Mouse (Mus musculus): ENCODE measurements around the gene Timm17b. TPM values are rescaled to one million over a fixed set of nuclear protein-coding genes. Genes with fewer than 3 reads are reported as not detected.
A peak's percentile ranks its signal among the peaks of the same experiment; 100 is the strongest.

The Timm17b gene
- 158 and 169 TPM in 2 replicates for polyA plus RNA-seq (2015; fragmentation: Nextera tagmentation; extraction: Ambion mirVana)

DNA sequence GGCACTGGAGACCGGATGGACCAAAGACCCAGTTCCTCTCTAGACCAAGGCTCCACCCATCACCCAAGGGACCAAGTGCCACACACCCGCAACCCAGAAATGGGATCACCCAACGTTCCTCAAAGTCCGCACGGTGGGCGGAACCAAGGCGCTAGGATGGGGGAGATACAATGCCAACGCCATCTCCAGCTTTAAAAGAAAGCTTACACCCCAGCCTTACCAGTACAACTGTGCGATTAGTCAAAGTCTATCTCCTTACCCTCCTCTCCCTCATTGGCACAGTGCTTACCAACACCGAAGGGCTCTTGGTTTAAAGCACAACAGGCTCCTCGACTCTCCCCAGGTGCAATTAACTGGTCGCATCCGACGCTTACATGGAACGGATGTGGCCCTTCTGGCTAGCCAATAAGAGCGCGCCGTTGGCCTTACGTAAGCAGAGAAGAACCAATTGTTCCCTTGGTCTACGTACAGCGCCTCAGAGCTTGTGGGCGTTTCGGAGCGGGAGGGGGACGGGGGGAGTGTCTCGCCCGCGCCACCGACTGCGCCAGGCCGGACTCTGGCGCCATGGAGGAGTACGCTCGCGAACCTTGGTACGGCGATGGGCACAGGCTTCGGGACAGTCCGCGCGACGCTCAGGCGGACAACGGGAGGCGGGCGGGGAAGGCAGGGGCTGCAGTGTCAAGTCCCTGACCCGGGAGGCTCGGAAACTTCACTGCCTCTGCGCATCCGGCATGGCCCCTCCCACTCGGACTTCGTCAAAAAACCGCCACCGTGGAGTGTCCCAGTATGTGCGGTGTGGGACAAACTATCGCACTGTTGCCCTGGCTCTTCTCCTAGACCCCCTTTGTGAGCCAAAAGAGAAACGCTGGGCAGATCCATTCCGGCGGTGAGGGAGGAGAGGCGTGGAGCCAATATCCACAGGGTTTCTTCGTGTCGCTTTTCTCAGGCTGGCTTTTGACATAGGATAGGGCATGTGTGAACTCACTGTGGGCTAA lies at the start of gene Timm17b, which contains the start of gene Pqbp1:
Gene Timm17b, plus strand, starts transcription at position 478 of the 995 bp plus-strand sequence.
Gene Pqbp1, minus strand, starts transcription at position 390 of the 995 bp plus-strand sequence.
- no peaks in the 10 kb centered on the region for H3K9me3 ChIP-seq (replicated peaks)
- 20% methylated on average over 62 of the region's 62 CpGs for WGBS
- peak within 1 kb of the TSS; percentile 49 for H3K4me2 ChIP-seq (replicated peaks)
- peak within 1 kb of the TSS; percentile 59 for H3K4me3 ChIP-seq (replicated peaks)
- H3K27ac ChIP-seq (replicated peaks), result peak within 1 kb of the TSS; percentile 88
- H3K27me3 ChIP-seq, result no peaks in the 10 kb centered on the region
- peak; percentile 98 for ATAC-seq (ENCODE audit: insufficient number of reproducible peaks, low FRiP score, low TSS enrichment, low read depth)
- H3K4me1 ChIP-seq, result no peaks in the 10 kb centered on the region
- peaks cover 15% of the 10 kb centered on the region; the same call in 1 of the 2 replicates for H3K36me3 ChIP-seq
- H3K9ac ChIP-seq, result peak within 1 kb of the TSS; percentile 33

DNA sequence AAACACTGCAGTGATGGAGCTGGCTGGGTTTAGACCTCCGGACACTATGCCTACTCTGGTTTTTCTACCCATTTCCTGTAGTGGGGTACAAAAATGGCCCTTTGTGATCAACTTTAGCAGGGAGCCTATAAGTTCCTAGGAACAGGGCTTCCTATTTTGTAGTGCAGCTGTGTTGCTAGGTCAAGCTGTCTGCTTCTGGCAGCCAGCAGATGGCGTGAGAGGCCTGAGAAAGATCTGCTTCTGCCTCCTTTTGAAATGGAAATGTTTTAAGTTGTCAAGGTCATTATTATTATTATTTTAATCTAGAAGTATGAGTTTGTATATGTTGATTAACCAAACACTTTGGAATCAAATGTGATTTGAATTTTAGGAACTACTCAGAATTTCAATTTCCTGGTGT lies 44.6 kb upstream of the Timm17b start:
- H3K36me3 ChIP-seq, result no peaks in the 10 kb centered on the region
- no peak overlapping the region for H3K9ac ChIP-seq
- H3K9me3 ChIP-seq (replicated peaks), result no peaks in the 10 kb centered on the region
- H3K4me1 ChIP-seq, result no peaks in the 10 kb centered on the region
- no peak overlapping the region for H3K4me3 ChIP-seq (replicated peaks)
- no peak for ATAC-seq (ENCODE audit: insufficient number of reproducible peaks, low FRiP score, low TSS enrichment, low read depth)
- 50% methylated on average over 2 of the region's 2 CpGs for WGBS
- no peaks in the 10 kb centered on the region for H3K27me3 ChIP-seq
- no peak overlapping the region for H3K27ac ChIP-seq (replicated peaks)
- H3K4me2 ChIP-seq (replicated peaks), result no peak overlapping the region

DNA sequence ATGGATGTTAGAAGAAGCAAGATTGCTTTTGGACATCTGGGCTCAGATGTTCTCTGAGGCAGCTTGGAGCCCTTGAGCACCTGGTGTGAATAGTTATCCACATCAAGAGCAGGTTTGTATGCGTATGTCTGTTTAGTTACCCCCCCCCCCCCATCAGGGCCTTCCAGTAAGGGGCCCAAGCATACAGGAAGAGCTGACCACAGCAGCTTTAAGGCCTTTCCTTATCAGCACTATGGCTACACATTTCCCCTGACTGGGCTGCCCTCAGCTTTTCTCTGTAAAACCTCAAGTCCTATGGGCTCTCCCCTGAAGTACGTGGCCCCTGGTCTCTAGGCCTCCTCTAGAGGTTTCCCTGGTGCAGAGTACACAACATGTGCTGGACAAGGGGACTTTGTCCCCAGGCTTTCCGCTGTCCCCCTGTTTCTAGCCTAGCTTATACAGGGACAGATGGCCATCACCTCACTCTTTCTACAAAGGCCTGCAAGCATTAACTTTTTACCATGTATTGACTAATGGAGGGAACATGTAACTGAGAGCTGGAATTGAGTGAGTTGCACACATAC lies 39.9 kb upstream of the Timm17b start:
- Histone ChIP-seq H3K27me3 (no peaks in the 10 kb centered on the region), H3K4me2 (replicated peaks) (no peak overlapping the region), H3K27ac (replicated peaks) (no peak overlapping the region), H3K4me1 (no peaks in the 10 kb centered on the region), H3K36me3 (no peaks in the 10 kb centered on the region), H3K4me3 (replicated peaks) (no peak overlapping the region), H3K9me3 (replicated peaks) (no peaks in the 10 kb centered on the region), H3K9ac (no peak overlapping the region)
- WGBS, result 90% methylated on average over 3 of the region's 3 CpGs
- ATAC-seq (ENCODE audit: insufficient number of reproducible peaks, low FRiP score, low TSS enrichment, low read depth), result no peak

DNA sequence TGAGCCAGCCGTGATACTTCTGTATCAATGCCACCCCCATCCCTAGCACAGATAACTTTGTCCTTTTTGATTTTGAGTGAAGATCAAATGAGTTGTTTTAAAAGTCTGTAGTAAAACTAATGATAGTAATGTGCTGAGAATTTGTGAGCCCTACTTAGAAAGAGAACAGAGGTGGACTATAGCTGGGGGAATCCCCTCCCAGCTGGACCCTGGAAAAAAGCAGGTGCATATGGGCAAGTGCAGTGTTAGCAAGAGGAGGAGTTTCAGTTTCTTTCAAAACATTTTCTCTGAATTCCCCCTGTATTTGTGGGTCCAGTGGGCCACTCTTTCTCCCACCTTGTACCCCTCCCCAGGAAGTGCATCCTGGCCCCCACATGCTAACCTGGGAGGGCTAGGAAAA lies 36.0 kb upstream of the Timm17b start:
- H3K4me3 ChIP-seq (replicated peaks), result no peak overlapping the region
- no peaks in the 10 kb centered on the region for H3K9me3 ChIP-seq (replicated peaks)
- no peak overlapping the region for H3K27ac ChIP-seq (replicated peaks)
- no peak overlapping the region for H3K9ac ChIP-seq
- no peaks in the 10 kb centered on the region for H3K27me3 ChIP-seq
- H3K4me2 ChIP-seq (replicated peaks), result no peak overlapping the region
- 96% methylated on average over 1 of the region's 1 CpGs for WGBS
- H3K4me1 ChIP-seq, result no peaks in the 10 kb centered on the region
- ATAC-seq (ENCODE audit: insufficient number of reproducible peaks, low FRiP score, low TSS enrichment, low read depth), result no peak
- H3K36me3 ChIP-seq, result no peaks in the 10 kb centered on the region

DNA sequence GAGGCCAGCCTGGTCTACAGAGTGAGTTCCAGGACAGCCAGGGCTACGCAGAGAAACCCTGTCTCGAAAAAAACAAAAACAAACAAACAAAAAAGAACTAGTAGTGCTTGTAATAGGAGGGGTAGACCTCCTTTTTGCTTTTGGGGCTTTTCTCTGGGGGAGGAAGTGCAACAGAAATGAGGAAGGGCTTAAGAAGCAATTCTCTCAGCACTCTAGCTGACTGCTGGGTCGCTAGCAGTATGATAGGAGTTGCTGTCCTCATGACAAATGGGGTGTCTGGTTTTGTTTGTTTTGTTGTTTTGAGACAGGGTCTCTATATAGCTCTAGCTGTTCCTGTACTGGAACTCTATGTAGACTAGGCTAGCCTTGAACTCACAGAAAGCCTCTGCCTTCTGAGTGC lies 34.6 kb upstream of the Timm17b start:
- no peaks in the 10 kb centered on the region for H3K4me1 ChIP-seq
- H3K36me3 ChIP-seq, result no peaks in the 10 kb centered on the region
- H3K9me3 ChIP-seq (replicated peaks), result no peaks in the 10 kb centered on the region
- no peak overlapping the region for H3K4me2 ChIP-seq (replicated peaks)
- 79% methylated on average over 3 of the region's 3 CpGs for WGBS
- no peak overlapping the region for H3K27ac ChIP-seq (replicated peaks)
- ATAC-seq (ENCODE audit: insufficient number of reproducible peaks, low FRiP score, low TSS enrichment, low read depth), result no peak
- no peak overlapping the region for H3K4me3 ChIP-seq (replicated peaks)
- H3K27me3 ChIP-seq, result no peaks in the 10 kb centered on the region
- H3K9ac ChIP-seq, result no peak overlapping the region

DNA sequence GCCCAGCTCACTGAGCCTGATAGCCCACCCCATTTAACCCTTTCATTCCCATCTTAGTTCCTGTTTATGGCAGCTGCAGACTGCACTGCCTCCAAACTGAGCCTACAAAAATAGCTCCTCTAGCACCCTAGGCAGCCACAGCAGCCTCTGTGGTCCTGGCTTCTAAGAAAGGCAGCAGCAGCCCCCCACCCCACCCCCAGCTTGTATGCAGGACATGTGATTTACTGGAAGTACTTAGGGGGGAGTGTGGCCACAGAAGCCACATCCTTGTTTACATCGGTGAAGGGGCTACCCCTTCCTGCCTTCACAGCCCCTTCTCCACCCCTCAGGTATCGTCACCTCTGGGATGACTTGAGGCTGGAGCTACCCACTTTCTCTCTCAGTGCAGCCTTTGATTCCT lies 33.8 kb upstream of the Timm17b start:
- 44% methylated on average over 2 of the region's 2 CpGs for WGBS
- ATAC-seq (ENCODE audit: insufficient number of reproducible peaks, low FRiP score, low TSS enrichment, low read depth), result no peak
- H3K36me3 ChIP-seq, result no peaks in the 10 kb centered on the region
- no peak overlapping the region for H3K4me3 ChIP-seq (replicated peaks)
- H3K27me3 ChIP-seq, result no peaks in the 10 kb centered on the region
- H3K9me3 ChIP-seq (replicated peaks), result no peaks in the 10 kb centered on the region
- no peak overlapping the region for H3K9ac ChIP-seq
- H3K4me2 ChIP-seq (replicated peaks), result no peak overlapping the region
- no peaks in the 10 kb centered on the region for H3K4me1 ChIP-seq
- H3K27ac ChIP-seq (replicated peaks), result no peak overlapping the region

DNA sequence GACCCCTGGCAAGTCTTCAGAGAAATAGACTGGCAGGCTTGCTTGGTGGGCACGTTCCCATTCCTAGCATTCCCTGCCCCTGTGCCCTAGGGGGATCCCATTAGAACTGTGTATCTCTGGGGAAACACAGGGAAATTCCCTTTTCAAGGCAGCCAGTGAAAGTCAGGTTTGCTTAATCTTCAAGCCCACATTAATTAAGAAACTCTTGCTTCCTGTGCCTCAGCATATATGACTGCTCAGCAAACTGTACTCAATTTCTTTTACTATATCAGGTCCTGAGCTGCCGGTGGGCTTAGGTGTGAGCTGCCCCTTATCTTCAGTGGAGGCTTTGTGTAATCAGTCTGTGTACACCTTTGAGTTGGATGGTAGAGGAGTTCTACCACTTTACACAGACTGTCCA lies 33.4 kb upstream of the Timm17b start:
- WGBS, result 64% methylated on average over 2 of the region's 2 CpGs
- no peak overlapping the region for H3K4me2 ChIP-seq (replicated peaks)
- H3K27me3 ChIP-seq, result no peaks in the 10 kb centered on the region
- H3K9me3 ChIP-seq (replicated peaks), result no peaks in the 10 kb centered on the region
- H3K4me1 ChIP-seq, result no peaks in the 10 kb centered on the region
- H3K27ac ChIP-seq (replicated peaks), result no peak overlapping the region
- no peak overlapping the region for H3K4me3 ChIP-seq (replicated peaks)
- H3K36me3 ChIP-seq, result no peaks in the 10 kb centered on the region
- no peak overlapping the region for H3K9ac ChIP-seq
- ATAC-seq (ENCODE audit: insufficient number of reproducible peaks, low FRiP score, low TSS enrichment, low read depth), result no peak

DNA sequence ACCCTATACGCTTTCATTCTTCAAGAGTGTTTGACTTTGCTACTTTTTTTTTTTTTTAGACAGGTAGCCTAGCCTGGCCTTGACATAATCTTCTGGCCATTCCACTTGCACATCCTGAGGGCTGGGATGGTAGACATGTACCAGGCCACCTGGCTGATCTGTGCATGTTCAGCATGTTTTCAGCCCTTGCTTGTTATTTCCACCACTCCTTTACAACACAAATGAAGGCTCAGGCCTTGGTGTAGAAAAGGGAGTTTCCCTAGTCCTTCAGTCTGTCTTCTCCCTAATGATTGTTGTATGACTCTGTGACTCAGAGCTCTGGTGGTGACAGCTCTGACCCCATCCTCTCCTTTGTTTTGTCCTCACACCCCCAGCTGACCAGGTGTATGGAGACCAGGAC lies 32.0 kb upstream of the Timm17b start:
- Histone ChIP-seq H3K4me2 (replicated peaks) (no peak overlapping the region), H3K4me1 (no peaks in the 10 kb centered on the region), H3K27me3 (no peaks in the 10 kb centered on the region), H3K36me3 (peaks cover 5% of the 10 kb centered on the region; the same call in 1 of the 2 replicates), H3K27ac (replicated peaks) (no peak overlapping the region), H3K9ac (no peak overlapping the region), H3K4me3 (replicated peaks) (no peak overlapping the region), H3K9me3 (replicated peaks) (no peaks in the 10 kb centered on the region)
- no peak for ATAC-seq (ENCODE audit: insufficient number of reproducible peaks, low FRiP score, low TSS enrichment, low read depth)
- WGBS, result 95% methylated on average over 1 of the region's 1 CpGs

DNA sequence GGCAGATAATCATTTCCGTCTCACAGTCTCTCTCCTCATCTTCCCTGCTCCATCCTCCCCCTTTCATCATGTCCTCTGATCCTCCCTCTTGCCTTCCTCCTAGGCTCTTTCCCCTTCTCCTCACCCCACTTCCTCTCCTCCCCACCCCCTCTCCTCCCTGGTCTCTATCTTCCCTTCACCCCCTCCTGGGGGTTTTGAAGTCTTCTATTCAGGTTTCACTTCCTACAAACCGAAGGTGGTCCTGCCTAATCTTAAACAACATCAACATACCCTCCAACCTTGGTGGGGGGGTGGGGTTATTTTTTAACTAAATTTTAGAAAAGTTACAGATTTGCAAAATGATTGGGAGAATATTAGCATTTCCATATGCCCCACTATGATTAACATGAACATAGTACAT lies 30.7 kb upstream of the Timm17b start:
- Histone ChIP-seq H3K9ac (no peak overlapping the region), H3K27ac (replicated peaks) (no peak overlapping the region), H3K9me3 (replicated peaks) (no peaks in the 10 kb centered on the region), H3K4me1 (no peaks in the 10 kb centered on the region), H3K36me3 (peaks cover 7% of the 10 kb centered on the region; the same call in 1 of the 2 replicates), H3K4me3 (replicated peaks) (no peak overlapping the region), H3K4me2 (replicated peaks) (no peak overlapping the region), H3K27me3 (no peaks in the 10 kb centered on the region)
- 54% methylated on average over 2 of the region's 2 CpGs for WGBS
- ATAC-seq (ENCODE audit: insufficient number of reproducible peaks, low FRiP score, low TSS enrichment, low read depth), result no peak

DNA sequence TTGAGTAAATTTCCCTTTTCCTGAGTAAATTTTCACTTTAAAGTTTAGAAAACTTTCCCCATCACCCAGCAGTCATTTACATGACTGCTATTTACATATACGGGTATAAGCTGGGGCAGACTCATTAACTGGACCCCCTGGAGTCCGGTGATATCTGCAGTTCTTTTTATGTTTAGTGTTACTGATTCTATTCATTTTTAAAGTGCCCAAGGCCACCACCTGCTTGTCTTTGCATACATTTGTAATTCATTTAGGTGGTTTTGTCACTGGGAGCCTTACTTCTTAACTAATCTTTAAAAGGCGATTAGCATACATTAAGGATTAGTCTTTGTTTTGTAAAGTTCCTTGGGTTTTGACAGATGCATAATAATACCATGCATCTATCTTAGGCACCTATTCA lies 29.3 kb upstream of the Timm17b start:
- WGBS, result 56% methylated on average over 3 of the region's 3 CpGs
- Histone ChIP-seq H3K27me3 (no peaks in the 10 kb centered on the region), H3K4me2 (replicated peaks) (no peak overlapping the region), H3K9me3 (replicated peaks) (no peaks in the 10 kb centered on the region), H3K9ac (no peak overlapping the region), H3K36me3 (peaks cover 7% of the 10 kb centered on the region; the same call in 1 of the 2 replicates), H3K27ac (replicated peaks) (no peak overlapping the region), H3K4me1 (no peaks in the 10 kb centered on the region), H3K4me3 (replicated peaks) (no peak overlapping the region)
- no peak for ATAC-seq (ENCODE audit: insufficient number of reproducible peaks, low FRiP score, low TSS enrichment, low read depth)

DNA sequence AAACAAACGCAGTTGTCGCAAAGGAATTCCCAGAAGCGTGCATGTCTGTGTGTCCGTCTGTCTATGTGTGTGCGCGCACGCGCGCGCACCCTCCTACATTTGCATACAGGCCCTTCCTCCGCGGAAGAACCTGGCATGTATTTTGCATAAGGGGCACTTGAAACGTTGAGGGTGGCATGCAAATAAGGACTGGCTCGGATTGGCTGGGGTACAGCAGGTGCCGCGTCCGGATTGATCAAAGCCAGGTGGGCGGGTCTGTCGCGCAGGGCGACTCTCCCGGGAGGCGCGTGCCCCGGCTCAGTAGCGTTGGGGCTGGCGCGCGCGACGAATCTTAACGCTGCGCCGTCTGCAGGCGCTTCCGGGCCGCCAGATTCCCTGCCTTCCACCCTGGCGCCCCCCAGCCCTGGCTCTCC lies 21.1 kb upstream of the Timm17b start, which contains the start of gene Pim2:
Gene Pim2, plus strand, starts transcription at position 256 of the 413 bp plus-strand sequence.
- peak within 1 kb of the TSS; percentile 78 for H3K4me2 ChIP-seq (replicated peaks)
- peak; percentile 83 for ATAC-seq (ENCODE audit: insufficient number of reproducible peaks, low FRiP score, low TSS enrichment, low read depth)
- H3K4me3 ChIP-seq (replicated peaks), result peak within 1 kb of the TSS; percentile 45
- no peaks in the 10 kb centered on the region for H3K36me3 ChIP-seq
- WGBS, result 16% methylated on average over 38 of the region's 38 CpGs
- H3K9ac ChIP-seq, result no peak within 1 kb of the TSS; the same call in 1 of the 2 replicates
- no peaks in the 10 kb centered on the region for H3K27me3 ChIP-seq
- 0 out of 2 replicates have a peak, but pooled peaks cover 5% of the 10 kb centered on the region for H3K4me1 ChIP-seq
- no peak within 1 kb of the TSS for H3K27ac ChIP-seq (replicated peaks)
- H3K9me3 ChIP-seq (replicated peaks), result no peaks in the 10 kb centered on the region

All from embryonic facial prominence, embryonic 15.5 days (tissue).